Mouse (Mus musculus) olfactory bulb, adult 2 months (tissue): ENCODE data around the gene Tmie. TPM values are rescaled to one million over a fixed set of nuclear protein-coding genes. Genes with fewer than 3 reads are reported as not detected.

Experiments used
- H3K27ac ChIP-seq: fragments of 200-500 bp; 2 replicates; pipeline ENCODE4 v1.5.1; 2012; ENCODE audit warnings: low read depth, low read length; ENCODE audit not compliant: insufficient read depth
- H3K4me1 ChIP-seq: fragments of 200-500 bp; 2 replicates; pipeline ENCODE4 v1.6.1; 2012; ENCODE audit warnings: low read length; ENCODE audit not compliant: control insufficient read depth, insufficient read depth
- H3K4me3 ChIP-seq: fragments of 200-500 bp; 2 replicates; pipeline ENCODE4 v1.5.1; 2012; ENCODE audit warnings: mild to moderate bottlenecking, low read depth, low read length, moderate library complexity; ENCODE audit not compliant: insufficient read depth
- CTCF ChIP-seq: fragments of 200-500 bp; IDR thresholded peaks from 2 replicates; pipeline ENCODE4 v1.5.1; 2012; ENCODE audit warnings: low read depth, mild to moderate bottlenecking, low read length, moderate library complexity; ENCODE audit not compliant: insufficient read depth
- POLR2A ChIP-seq: fragments of 200-500 bp; IDR thresholded peaks from 2 replicates; pipeline ENCODE4 v1.6.1; 2012; ENCODE audit warnings: mild to moderate bottlenecking, low read depth, low read length, moderate library complexity; ENCODE audit not compliant: insufficient read depth
- WGBS: fragments of 180-500 bp; shearing (Covaris S2); methylation state at CpG from one replicate; pipeline ENCODE4 v1.1.7; 2018; 5-methylcytosine and 5-hydroxymethylcytosine counted together
- polyA plus RNA-seq: library from polyadenylated mRNA; stranded (reverse); fragments of >200 nt; gene quantifications from 2 replicates; pipeline ENCODE4 v1.2.4, GENCODE M21; 2012; ENCODE audit warnings: low replicate concordance; ENCODE audit not compliant: missing spikeins, insufficient read depth, insufficient read length

Tmie gene
- polyA plus RNA-seq, 1 experiment, result not detected

DNA sequence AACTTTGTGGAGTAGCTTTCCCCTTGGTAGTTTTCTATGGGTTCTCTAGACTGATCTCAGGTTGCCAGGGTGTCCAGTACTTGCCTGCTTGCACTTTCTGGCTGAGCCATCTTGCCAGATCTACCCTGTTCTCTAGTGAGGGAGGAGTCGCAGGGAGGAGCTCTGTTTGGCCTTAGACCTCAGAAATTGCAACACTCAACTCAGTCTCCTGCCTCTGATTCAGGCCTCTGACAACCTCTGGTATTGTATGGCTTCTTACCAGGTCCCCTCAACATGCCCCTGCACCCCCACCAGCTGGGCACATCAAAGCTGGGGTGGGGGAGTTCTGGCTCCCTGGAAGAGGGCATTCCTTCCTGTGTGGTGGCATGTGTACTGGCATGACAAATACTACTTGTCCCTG is 2.6 kb downstream of the Tmie start:
- H3K4me3 ChIP-seq, result no peak overlapping the region
- TF ChIP-seq CTCF (no peak), POLR2A (no peak)
- peaks cover 22% of the 10 kb centered on the region for H3K4me1 ChIP-seq
- WGBS, result 75% methylated on average over 1 of the region's 1 CpGs
- H3K27ac ChIP-seq, result no peak overlapping the region

- H3K27ac ChIP-seq, result no peak overlapping the region
Measured at GRCm38 (mm10) chr9:110875288-110875695, 4.6 kb downstream of the Tmie start.

GRCm38 (mm10) chr9:110874660-110875191 is 5.2 kb downstream of the Tmie start:
- Histone ChIP-seq H3K4me1 (peaks cover 14% of the 10 kb centered on the region), H3K27ac (no peak overlapping the region), H3K4me3 (no peak overlapping the region)
- WGBS, result 34% methylated on average over 3 of the region's 3 CpGs
- no peak for TF ChIP-seq POLR2A
- no peak for TF ChIP-seq CTCF

More at GRCm38 (mm10) chr9:110875288-110875695, 4.6 kb downstream of the Tmie start:
- H3K4me1 ChIP-seq, result peaks cover 20% of the 10 kb centered on the region
- 39% methylated on average over 6 of the region's 6 CpGs for WGBS
- no peak overlapping the region for H3K4me3 ChIP-seq
- TF ChIP-seq CTCF (no peak), POLR2A (no peak)

DNA sequence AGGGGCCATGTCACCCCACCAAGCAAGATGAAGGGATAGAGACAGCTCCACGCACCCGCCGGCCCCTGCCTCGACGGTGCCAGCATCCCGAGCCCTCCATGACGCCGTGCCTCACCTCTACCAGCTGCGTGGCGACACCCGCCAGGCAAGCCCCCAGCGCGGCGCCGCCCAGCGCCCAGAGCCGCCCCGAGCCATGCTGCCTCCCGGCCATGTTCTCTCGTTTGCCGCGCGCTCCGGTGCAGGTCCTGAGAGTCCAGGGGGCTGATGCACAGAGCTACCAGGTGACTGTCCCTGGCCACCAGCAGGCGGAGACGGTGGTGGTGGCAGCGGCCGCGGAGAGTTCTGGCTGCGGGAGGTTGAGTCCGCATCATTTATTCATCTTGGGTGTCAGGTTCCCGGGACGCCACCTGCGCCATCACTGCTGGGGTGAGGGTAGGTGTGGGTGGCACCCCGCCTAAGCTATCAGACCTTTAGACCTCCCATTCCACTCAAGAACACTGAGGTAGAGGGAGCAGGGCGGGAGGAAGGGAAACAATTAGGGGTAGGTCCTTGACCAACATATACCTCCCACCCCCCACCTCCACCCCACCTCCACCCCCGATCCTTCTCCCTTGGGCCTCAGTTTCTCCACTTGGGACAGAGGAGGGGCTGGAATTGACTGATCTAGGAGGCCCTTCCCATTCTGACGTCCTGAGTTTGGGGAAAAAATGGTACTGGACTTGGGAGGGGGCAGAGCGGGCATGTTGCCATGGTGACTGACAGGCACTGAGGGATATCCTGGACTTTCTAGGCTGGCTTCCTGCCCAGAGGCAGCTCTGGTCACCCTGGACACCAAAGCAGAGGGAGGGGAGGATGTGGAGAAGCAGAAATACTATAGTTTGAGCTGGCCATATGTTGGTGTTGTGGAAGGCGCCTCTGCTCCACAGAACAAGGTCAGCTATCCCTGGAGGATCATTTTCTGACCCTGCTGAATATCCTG is 5.9 kb downstream of the Tmie start:
- H3K4me3 ChIP-seq, result peak overlapping the region; percentile 28
- peaks cover 9% of the 10 kb centered on the region for H3K4me1 ChIP-seq
- no peak for TF ChIP-seq POLR2A
- TF ChIP-seq CTCF, result no peak
- H3K27ac ChIP-seq, result no peak overlapping the region
- 12% methylated on average over 40 of the region's 40 CpGs for WGBS

DNA sequence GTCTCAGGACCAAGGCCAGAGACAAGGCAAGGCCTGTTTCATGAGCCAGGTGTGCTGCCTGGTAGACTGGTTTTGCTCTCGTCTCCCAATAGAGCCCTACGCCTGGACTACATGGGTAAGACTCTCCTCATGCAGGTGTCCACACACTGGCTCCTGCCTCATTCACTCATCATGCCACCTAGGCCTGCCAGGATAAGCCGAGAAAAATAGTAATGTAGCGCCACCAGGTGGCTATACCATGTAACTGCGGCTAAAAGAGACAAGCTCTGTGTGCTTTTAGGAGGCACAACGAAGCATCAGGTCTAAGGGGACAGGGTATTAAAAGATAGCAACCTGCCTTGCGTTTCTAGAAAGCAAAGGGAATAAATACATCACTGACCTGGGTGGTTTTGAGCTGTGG is 8.9 kb downstream of the Tmie start:
- WGBS, result 33% methylated on average over 7 of the region's 7 CpGs
- TF ChIP-seq POLR2A (no peak), CTCF (peak; percentile 39; the same call in 1 of the 2 replicates)
- no peak overlapping the region for H3K4me3 ChIP-seq
- no peak overlapping the region for H3K27ac ChIP-seq
- peaks cover 9% of the 10 kb centered on the region for H3K4me1 ChIP-seq

DNA sequence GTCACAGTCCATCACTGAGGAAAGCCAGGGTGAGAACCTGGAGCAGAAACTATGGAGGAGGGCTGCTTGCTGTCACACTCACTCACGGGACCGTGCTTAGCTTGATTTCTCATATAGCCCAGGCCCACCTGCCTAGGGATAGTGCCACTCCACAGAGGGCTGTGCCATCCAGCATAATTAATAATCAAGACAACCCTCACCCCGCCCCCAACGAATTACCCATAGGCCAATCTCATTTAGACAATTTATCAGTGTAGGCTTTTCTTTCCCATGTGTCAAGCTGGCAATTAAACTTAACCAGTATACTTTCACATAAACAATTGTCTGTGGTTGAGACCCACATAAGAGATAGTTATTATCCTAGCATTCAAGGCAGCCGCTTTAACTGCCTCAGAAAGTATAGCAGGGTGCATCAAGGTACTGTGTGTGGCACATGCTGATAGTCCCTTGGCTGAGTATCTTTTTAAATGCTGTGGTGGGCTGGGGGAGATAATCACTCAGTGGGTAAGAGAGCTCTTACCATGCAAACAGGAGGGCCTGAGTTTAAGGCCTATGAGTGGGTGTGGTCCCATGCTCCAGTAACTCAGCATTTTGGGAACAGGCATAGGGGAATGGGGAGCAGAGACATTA is 20.8 kb downstream of the Tmie start:
- H3K27ac ChIP-seq, result no peak overlapping the region
- 86% methylated on average over 5 of the region's 5 CpGs for WGBS
- peaks cover 7% of the 10 kb centered on the region for H3K4me1 ChIP-seq
- no peak for TF ChIP-seq POLR2A
- TF ChIP-seq CTCF, result no peak
- H3K4me3 ChIP-seq, result no peak overlapping the region

GRCm38 (mm10) chr9:110858523-110858922 is 21.4 kb downstream of the Tmie start:
- Histone ChIP-seq H3K27ac (no peak overlapping the region), H3K4me1 (peaks cover 7% of the 10 kb centered on the region), H3K4me3 (no peak overlapping the region)
- TF ChIP-seq CTCF, result no peak
- TF ChIP-seq POLR2A, result no peak
- WGBS, result 75% methylated on average over 5 of the region's 5 CpGs

- WGBS, result 14% methylated on average over 50 of the region's 50 CpGs
- H3K4me3 ChIP-seq, result no peak within 1 kb of the TSS
- no peak for TF ChIP-seq POLR2A
- no peak for TF ChIP-seq CTCF
Measured at GRCm38 (mm10) chr9:110857781-110858472, 22.0 kb downstream of the Tmie start, which contains the start of gene Prss50. Gene Prss50 (plus strand): TSS chr9:110857967.

DNA sequence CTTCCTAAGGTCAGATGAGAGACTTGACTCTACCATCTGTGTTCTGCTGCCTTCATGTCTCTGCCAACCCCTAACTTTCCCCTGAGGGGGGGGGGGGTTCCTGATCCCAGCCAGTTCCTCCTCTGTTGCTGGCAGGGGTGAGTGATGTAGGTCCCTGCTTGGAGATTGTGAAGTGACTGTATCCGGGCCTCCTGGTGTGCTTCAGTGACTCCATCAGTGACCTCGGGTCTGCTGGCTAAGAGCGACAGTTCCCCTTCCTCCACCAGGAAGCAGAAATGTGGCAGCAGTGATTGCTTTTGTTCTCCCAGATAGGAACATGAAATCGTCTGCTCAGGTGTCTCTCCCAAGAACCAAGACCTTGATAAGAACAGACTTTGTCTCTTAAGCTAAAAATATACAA is 23.0 kb downstream of the Tmie start:
- peaks cover 7% of the 10 kb centered on the region for H3K4me1 ChIP-seq
- no peak overlapping the region for H3K27ac ChIP-seq
- WGBS, result 68% methylated on average over 4 of the region's 4 CpGs
- TF ChIP-seq CTCF, result no peak
- TF ChIP-seq POLR2A, result no peak
- H3K4me3 ChIP-seq, result no peak overlapping the region

More at GRCm38 (mm10) chr9:110857781-110858472, 22.0 kb downstream of the Tmie start, which contains the start of gene Prss50:
- Histone ChIP-seq H3K27ac (no peak within 1 kb of the TSS), H3K4me1 (peaks cover 7% of the 10 kb centered on the region)
